Mouse (Mus musculus): Measurements from ENCODE around the gene Gm28048.

DNA sequence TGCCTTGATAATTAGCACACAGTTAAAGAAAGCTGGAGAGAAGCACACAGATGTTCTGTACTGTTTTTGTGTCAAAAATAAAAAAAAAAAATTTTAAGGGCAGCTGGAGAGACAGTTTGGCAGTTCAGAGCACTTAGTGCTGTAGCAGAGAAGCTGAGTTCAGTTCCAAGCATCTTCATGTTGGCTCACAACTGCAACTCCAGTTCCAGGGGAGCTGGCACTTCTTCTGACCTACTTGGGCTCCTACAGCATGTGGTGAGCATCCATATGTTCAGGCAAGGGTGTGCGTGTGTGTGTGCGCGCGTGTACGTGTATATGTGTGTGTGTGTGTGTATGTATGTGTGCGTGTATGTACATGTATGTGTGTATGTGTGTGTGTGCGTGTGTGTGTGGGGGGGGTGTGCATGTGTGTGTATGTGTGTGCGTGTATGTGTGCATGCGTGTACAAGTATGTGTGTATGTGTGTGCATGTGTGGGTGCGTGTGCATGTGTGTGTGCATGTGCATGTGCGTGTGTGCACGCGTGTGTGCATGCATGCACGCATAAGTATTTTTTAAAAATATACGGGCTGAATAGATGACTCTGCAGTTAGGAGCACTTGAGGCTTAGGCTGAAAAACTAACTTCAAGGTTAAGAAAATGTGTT, 152.8 kb downstream of the Gm28048 start:
- TF ChIP-seq CTCF (IDR thresholded peaks at IDR 0.05) (no peak), EP300 (IDR thresholded peaks at IDR 0.05; ENCODE audit: insufficient read depth, low read depth, low read length) (no peak)
